Mouse (Mus musculus): ENCODE results near the gene Gm20425.

GRCm38 (mm10) chr9:103147103-103147502 is 83.0 kb downstream of the Gm20425 start:
- TF ChIP-seq RCOR1 (conservative IDR thresholded peaks at IDR 0.05; ENCODE audit: low read depth, low read length) (no peak), ZNF384 (IDR thresholded peaks at IDR 0.05; ENCODE audit: low read depth, low read length) (no peak), CTCF (conservative IDR thresholded peaks at IDR 0.05 in 1 of 2, IDR thresholded peaks at IDR 0.05 in 1 of 2; ENCODE audit: low read depth in 2 of 2, low read length in 2 of 2) (no peak), TBP (conservative IDR thresholded peaks at IDR 0.05; ENCODE audit: low read depth, low read length) (no peak), SIN3A (IDR thresholded peaks at IDR 0.05; ENCODE audit: low read length) (no peak), POLR2A (IDR thresholded peaks at IDR 0.05; ENCODE audit: low read depth, low read length) (no peak), RAD21 (IDR thresholded peaks at IDR 0.05; ENCODE audit: low read depth, low read length) (no peak), MAX (IDR thresholded peaks at IDR 0.05; ENCODE audit: low read length) (no peak), UBTF (IDR thresholded peaks at IDR 0.05; ENCODE audit: low read depth, low read length) (no peak), EP300 (IDR thresholded peaks at IDR 0.05; ENCODE audit: low read length) (no peak), E2F4 (IDR thresholded peaks at IDR 0.05; ENCODE audit: insufficient replicate concordance, low read depth, low read length) (no peak), BHLHE40 (IDR thresholded peaks at IDR 0.05; ENCODE audit: low read depth, low read length) (no peak), USF2 (conservative IDR thresholded peaks at IDR 0.05; ENCODE audit: low read depth, low read length) (no peak)
